Mouse (Mus musculus) ES-E14 (cell line): Measurements from ENCODE around the gene Zfp385b.

ENCODE experiments used
- CHD2 ChIP-seq: IDR thresholded peaks from 2 replicates; pipeline ENCODE4 v1.6.1; 2014; ENCODE audit warnings: mild to moderate bottlenecking, low read depth, low read length, inconsistent platforms
- HCFC1 ChIP-seq: IDR thresholded peaks from 2 replicates; pipeline ENCODE4 v1.6.1; 2012; ENCODE audit warnings: low read length, inconsistent platforms, borderline replicate concordance; ENCODE audit not compliant: insufficient read depth
- MAFK ChIP-seq: IDR thresholded peaks from 2 replicates; pipeline ENCODE4 v1.6.1; 2014; ENCODE audit warnings: mild to moderate bottlenecking, low read depth, low read length, inconsistent platforms; ENCODE audit not compliant: insufficient read depth
- ZC3H11A ChIP-seq: IDR thresholded peaks from 2 replicates; pipeline ENCODE4 v1.6.1; 2012; ENCODE audit warnings: low read depth, mild to moderate bottlenecking, inconsistent platforms, low read length, borderline replicate concordance
- ZNF384 ChIP-seq: IDR thresholded peaks from 2 replicates; pipeline ENCODE4 v1.6.1; 2012; ENCODE audit warnings: low read depth, low read length, inconsistent platforms

GRCm38 (mm10) chr2:77543388-77543787 is 276.1 kb downstream of the Zfp385b start:
- TF ChIP-seq HCFC1 (no peak), CHD2 (no peak), ZNF384 (no peak), ZC3H11A (no peak), MAFK (no peak)
